Mouse (Mus musculus) liver, embryonic 16.5 days (tissue): ENCODE results near the gene Cdc42ep5. TPM values are rescaled to one million over a fixed set of nuclear protein-coding genes. Genes with fewer than 3 reads are reported as not detected.

Experiments
- ATAC-seq: fragments of 200-750 bp; cut with Nextera tagmentation; 2 replicates; pipeline ENCODE4 v1.8.0; 2017; ENCODE audit warnings: low read depth, mild to moderate bottlenecking, moderate number of reproducible peaks, moderate library complexity
- H3K27ac ChIP-seq: fragments of 300-500 bp; sonication (generic); 2 replicates; pipeline ENCODE4 v1.5.1; 2014; ENCODE audit warnings: mild to moderate bottlenecking, low read length
- H3K27me3 ChIP-seq: fragments of 300-500 bp; sonication (generic); 2 replicates; pipeline ENCODE4 v1.6.1; 2014; ENCODE audit warnings: low read depth, low read length, mixed read lengths; ENCODE audit not compliant: control insufficient read depth, insufficient read depth
- H3K36me3 ChIP-seq: fragments of 300-500 bp; sonication (generic); 2 replicates; pipeline ENCODE4 v1.6.1; 2014; ENCODE audit warnings: mild to moderate bottlenecking; ENCODE audit not compliant: control insufficient read depth, insufficient read depth
- H3K4me1 ChIP-seq: fragments of 300-500 bp; sonication (generic); 2 replicates; pipeline ENCODE4 v1.6.1; 2014; ENCODE audit warnings: low read depth, low read length, mixed read lengths; ENCODE audit not compliant: control insufficient read depth
- H3K4me2 ChIP-seq: fragments of 300-500 bp; sonication (generic); 2 replicates; pipeline ENCODE4 v1.6.1; 2014; ENCODE audit warnings: low read depth, low read length, mixed read lengths
- H3K4me3 ChIP-seq: fragments of 300-500 bp; sonication (generic); 2 replicates; pipeline ENCODE4 v1.5.1; 2014; ENCODE audit warnings: low read depth, mild to moderate bottlenecking, low read length
- H3K9ac ChIP-seq: fragments of 300-500 bp; sonication (generic); 2 replicates; pipeline ENCODE4 v1.6.1; 2014; ENCODE audit warnings: low read depth, low read length
- H3K9me3 ChIP-seq: fragments of 300-500 bp; sonication (generic); replicated peaks from 2 replicates; pipeline ENCODE4 v1.6.1; 2016; ENCODE audit warnings: low read length; ENCODE audit not compliant: control insufficient read depth
- WGBS: fragments of 180-500 bp; shearing (Covaris S2); extraction: QIAGEN DNeasy Blood & Tissue Kit; methylation state at CpG from one replicate; pipeline ENCODE4 v1.1.7; 2014; ENCODE audit not compliant: insufficient replicate concordance; 5-methylcytosine and 5-hydroxymethylcytosine counted together
- polyA plus RNA-seq: library from polyadenylated mRNA; unstranded; fragments of >200 nt; fragmentation: Nextera tagmentation; extraction: Ambion mirVana; gene quantifications from 2 replicates; pipeline ENCODE4 v1.2.1, GENCODE M21; 2015

Gene Cdc42ep5
- polyA plus RNA-seq, 1 experiment from 2014 or later = 6.7 TPM

DNA sequence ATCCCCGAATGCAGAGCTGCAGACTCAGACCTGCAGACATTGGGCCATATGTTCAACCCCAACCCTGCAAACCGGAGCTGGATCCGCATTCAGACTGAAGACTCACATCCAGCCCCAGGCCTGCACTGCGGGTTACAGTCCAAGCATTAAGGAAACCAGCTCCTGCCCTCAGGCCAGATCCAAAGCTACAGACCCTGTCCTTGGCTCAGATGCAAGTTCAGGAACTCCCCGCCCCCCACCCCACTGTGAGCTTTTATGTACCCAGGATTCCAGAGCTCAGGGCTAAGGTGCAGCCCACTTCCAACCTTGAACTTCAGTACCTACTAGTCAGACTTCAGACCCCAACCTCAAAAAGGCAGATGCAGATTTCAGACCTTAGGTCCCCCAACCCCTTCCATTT lies 39.8 kb downstream of the Cdc42ep5 start:
- no peak overlapping the region for H3K9ac ChIP-seq
- H3K27ac ChIP-seq = no peak overlapping the region
- peaks cover 14% of the 10 kb centered on the region for H3K27me3 ChIP-seq
- no peak for ATAC-seq
- WGBS = 20% methylated on average over 5 of the region's 5 CpGs
- no peaks in the 10 kb centered on the region for H3K36me3 ChIP-seq
- no peak overlapping the region for H3K4me3 ChIP-seq
- no peak overlapping the region for H3K4me2 ChIP-seq
- no peaks in the 10 kb centered on the region for H3K4me1 ChIP-seq
- H3K9me3 ChIP-seq = no peaks in the 10 kb centered on the region

DNA sequence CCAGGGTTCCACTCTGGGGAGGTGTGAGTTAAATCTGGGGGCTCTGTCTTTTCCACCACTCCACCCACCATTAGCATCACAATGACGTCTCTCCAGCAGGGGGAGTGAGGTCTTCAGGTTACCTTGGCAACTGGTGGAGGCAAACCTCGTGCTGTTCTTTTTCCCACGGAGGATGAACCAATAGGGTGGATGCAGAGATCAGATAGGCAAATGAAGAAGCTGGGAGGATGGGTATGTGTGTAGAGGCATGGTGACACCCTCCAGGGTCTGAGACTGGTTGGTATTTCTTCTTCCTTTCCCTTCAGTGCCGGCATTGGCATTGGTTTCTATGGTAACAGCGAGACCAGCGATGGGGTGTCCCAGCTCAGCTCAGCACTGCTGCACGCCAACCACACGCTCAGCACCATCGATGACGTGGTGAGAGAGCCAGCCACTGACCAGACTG lies 40.3 kb downstream of the Cdc42ep5 start:
- Histone ChIP-seq H3K4me3 (no peak overlapping the region), H3K9me3 (no peaks in the 10 kb centered on the region), H3K4me1 (peaks cover 2% of the 10 kb centered on the region), H3K27me3 (peaks cover 19% of the 10 kb centered on the region), H3K36me3 (no peaks in the 10 kb centered on the region), H3K27ac (no peak overlapping the region), H3K4me2 (no peak overlapping the region), H3K9ac (no peak overlapping the region)
- WGBS = 7% methylated on average over 10 of the region's 10 CpGs
- 0 out of 2 replicates have a peak, but pooled peaks have one; percentile 19 for ATAC-seq

DNA sequence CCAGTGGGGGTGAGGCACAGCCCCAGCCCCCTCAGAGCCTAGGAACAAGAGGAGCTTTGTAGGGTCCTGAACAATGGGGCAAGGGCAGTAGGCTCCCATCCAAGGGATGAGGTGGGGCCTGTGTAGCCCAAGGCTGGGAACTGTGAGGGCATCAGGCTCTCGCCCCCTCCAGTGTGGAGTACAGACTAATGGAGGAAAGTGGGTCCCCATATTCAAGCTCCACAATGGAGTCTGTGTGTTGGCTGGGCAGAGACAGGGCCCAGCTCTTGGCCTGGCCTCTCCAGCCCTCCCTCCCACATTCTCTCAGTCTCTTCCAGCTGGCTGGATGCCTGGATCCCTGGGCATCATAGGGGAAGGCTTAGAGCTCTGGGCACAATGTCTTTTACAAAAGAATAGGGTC lies 40.9 kb downstream of the Cdc42ep5 start:
- H3K27me3 ChIP-seq = peaks cover 23% of the 10 kb centered on the region
- H3K4me2 ChIP-seq = no peak overlapping the region
- H3K4me1 ChIP-seq = peaks cover 2% of the 10 kb centered on the region
- no peak overlapping the region for H3K27ac ChIP-seq
- no peaks in the 10 kb centered on the region for H3K36me3 ChIP-seq
- ATAC-seq = no peak
- no peak overlapping the region for H3K4me3 ChIP-seq
- WGBS = 75% methylated on average over 1 of the region's 1 CpGs
- no peaks in the 10 kb centered on the region for H3K9me3 ChIP-seq
- H3K9ac ChIP-seq = no peak overlapping the region

DNA sequence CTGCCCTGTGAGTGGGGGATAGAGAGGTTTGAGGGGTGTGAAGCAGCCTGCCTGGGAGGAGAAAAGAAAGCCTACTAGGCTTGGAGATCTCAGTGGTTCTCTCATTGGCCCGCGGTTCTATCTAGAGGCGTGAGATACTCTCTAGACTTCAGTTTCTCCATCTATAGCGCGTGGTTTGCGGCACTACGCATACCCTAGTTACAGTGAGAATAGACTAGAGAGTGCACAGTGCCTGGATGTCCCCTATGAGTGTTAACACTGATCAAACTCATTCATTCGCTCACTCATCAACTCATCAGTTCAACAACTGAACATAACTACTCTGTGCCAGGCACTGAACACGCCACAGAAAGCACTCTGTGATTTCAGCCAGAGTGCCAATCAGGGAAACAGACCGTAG lies 41.9 kb downstream of the Cdc42ep5 start:
- ATAC-seq = no peak
- Histone ChIP-seq H3K9ac (no peak overlapping the region), H3K4me3 (no peak overlapping the region), H3K4me2 (no peak overlapping the region), H3K4me1 (peaks cover 2% of the 10 kb centered on the region), H3K27ac (no peak overlapping the region), H3K27me3 (peaks cover 30% of the 10 kb centered on the region), H3K36me3 (no peaks in the 10 kb centered on the region), H3K9me3 (no peaks in the 10 kb centered on the region)
- 68% methylated on average over 10 of the region's 10 CpGs for WGBS

DNA sequence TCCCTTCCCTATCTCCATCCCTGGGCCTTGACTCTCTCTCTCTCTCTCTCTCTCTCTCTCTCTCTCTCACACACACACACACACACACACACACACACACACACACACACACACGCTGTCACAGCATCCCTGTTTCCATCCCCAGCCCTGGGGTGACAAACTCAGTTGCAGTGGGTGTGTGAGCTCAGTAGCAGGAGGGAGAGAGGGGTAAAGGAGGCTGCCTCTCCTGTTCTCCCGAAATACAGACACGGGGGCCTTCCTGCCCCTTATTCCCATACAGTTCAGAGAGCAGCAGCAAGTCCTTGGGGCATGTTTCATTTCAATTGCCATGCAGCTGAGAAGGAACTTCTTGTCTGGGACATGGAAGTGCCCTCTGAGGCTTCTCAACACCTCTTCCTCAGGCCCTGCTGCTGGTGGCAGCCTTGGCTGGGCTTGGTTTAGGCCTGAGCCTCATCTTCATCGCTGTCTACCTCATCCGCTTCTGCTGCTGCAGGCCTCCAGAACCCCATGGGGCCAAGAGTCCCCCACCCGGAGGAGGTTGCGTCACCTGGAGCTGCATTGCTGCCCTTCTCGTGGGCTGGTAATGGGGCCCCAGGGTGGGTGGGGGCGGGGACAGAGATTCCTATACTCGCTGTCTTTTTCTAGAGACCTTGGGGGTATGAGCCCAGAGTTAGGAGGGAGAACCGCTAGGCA lies 42.4 kb downstream of the Cdc42ep5 start:
- Histone ChIP-seq H3K4me2 (no peak overlapping the region), H3K4me3 (no peak overlapping the region), H3K9ac (no peak overlapping the region), H3K27ac (no peak overlapping the region), H3K4me1 (peaks cover 2% of the 10 kb centered on the region), H3K9me3 (no peaks in the 10 kb centered on the region), H3K27me3 (peaks cover 30% of the 10 kb centered on the region), H3K36me3 (no peaks in the 10 kb centered on the region)
- WGBS = 37% methylated on average over 11 of the region's 11 CpGs
- no peak for ATAC-seq

DNA sequence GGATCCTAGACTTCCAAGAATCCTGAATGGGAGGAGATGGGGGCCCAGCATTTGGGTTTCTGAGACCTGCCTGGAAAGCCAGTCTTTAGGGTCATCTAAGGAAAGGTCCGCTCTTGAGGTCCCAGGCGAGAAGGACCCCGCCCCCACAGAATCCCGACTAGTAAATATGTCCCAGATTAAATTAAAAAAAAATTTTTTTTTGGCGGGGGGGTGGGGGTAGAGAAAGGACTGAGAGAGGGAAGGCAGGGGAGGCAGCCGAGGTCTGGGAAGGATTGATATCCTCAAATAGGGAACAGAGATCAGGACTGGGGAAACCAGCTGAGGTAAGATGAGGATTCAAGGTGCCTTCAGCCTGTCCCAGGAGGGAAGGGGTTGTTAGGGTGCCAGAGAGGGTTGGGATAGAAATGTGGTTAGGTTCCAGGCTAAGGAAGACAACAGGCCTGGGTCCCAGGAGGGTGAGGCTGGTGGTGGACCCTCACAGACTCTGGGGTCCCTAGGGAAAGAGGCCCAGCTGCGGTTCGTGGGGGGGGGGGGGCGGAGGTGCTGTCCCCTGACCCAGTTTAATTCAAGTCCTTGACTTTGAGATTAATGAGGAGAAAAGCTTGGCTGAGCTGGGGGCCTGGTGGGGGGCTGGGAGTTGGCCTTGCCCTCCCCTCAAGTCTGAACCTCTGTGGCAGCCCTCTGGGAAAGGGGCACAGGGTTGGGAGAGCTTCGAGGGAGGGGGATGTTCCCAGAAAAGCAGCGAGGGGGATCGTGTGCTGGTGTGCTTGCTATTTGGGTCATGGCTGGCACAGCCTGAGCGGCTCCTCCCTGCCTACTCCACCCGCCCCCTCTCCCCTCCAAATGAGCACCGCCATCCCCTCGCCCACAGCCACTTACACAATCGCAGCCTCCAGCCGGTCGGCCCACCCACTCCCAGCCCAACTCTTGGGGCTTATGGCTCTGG lies 44.4 kb downstream of the Cdc42ep5 start:
- 26% methylated on average over 19 of the region's 19 CpGs for WGBS
- Histone ChIP-seq H3K9ac (no peak overlapping the region), H3K4me1 (peaks cover 2% of the 10 kb centered on the region), H3K9me3 (no peaks in the 10 kb centered on the region), H3K27ac (no peak overlapping the region), H3K4me2 (no peak overlapping the region), H3K36me3 (no peaks in the 10 kb centered on the region), H3K4me3 (no peak overlapping the region), H3K27me3 (peaks cover 30% of the 10 kb centered on the region)
- no peak for ATAC-seq

DNA sequence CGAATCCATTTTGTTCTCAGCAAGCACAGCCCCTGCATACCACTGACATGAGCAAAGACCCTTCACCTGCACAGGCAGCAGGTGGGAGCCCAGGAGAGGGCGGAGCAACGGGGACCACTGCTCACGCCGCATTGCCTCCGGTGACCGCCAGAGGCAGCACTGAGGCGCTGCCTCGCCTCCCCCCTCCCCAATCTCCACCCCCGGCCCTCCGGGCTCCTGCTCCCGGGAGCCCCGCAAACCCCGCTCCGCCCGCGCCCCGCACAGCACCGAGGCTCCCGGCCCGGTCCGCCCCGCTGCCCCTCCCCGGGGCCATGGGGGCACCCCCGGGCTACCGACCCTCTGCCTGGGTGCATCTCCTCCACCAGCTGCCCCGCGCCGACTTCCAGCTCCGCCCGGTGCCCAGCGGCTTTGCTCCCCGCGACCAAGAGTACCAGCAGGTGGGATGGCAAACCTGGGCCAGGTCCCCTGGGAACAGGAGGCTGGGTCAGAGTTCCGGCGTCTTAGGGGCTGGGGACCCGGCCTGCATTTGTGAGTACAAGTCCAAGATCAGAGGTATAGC lies 45.2 kb downstream of the Cdc42ep5 start, which contains the start of gene Ttyh1:
Gene Ttyh1 (plus strand): TSS at position 65 of the 559 bp plus-strand sequence.
- 1% methylated on average over 37 of the region's 37 CpGs for WGBS
- Histone ChIP-seq H3K27me3 (peaks cover 30% of the 10 kb centered on the region), H3K9me3 (no peaks in the 10 kb centered on the region), H3K4me3 (no peak within 1 kb of the TSS), H3K36me3 (no peaks in the 10 kb centered on the region), H3K4me1 (peaks cover 2% of the 10 kb centered on the region), H3K4me2 (0 out of 2 replicates have a peak within 1 kb of the TSS, but pooled peaks have one; percentile 24), H3K27ac (no peak within 1 kb of the TSS), H3K9ac (no peak within 1 kb of the TSS)
- ATAC-seq = no peak

DNA sequence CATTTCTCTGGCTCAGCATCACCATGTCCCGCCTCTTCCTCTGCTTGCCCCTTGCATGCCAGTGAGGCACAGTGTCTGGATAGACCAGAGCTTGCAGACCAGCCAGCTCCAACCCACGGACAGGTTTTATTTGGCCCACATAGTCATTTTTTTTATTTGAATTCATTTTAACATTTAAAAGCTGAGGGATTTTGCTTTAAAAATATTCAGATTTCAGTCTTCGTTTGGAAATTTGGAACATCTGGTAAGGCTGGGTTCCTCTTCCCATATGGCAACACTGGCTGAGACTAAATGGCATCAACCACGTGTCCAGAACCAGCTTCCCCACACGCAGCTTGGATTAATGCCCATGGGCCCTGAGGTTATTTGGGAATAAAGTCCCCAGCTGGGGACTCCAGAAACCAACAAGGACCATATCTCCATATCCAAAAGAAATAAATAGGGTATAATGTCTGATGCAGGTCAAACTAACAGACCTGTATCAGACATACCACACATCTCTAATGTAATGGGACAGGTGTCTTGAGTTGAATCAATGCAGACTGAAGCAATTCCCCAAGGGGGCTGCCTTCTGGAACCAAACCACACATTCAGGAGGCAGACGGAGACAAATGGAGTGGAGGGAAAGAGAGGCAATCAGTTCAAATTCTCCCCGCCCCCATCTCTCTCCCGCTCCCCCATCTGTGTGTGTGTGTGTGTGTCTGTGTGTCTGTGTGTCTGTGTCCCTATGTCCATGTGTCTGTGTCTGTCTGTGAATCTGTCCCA lies 47.4 kb downstream of the Cdc42ep5 start:
- Histone ChIP-seq H3K4me3 (no peak overlapping the region), H3K4me2 (no peak overlapping the region), H3K4me1 (peaks cover 2% of the 10 kb centered on the region), H3K9me3 (no peaks in the 10 kb centered on the region), H3K27ac (no peak overlapping the region), H3K9ac (no peak overlapping the region), H3K27me3 (peaks cover 30% of the 10 kb centered on the region), H3K36me3 (no peaks in the 10 kb centered on the region)
- WGBS = 42% methylated on average over 8 of the region's 8 CpGs
- no peak for ATAC-seq
